Mouse (Mus musculus): ENCODE results near the gene Cd59a.

The Cd59a gene

GRCm38 (mm10) chr2:104142140-104142539 lies 46.5 kb downstream of the Cd59a start:
- no peak for DNase-seq (ENCODE audit: low spot score)

GRCm38 (mm10) chr2:104144004-104144403 lies 48.4 kb downstream of the Cd59a start:
- DNase-seq (ENCODE audit: low spot score): no peak

GRCm38 (mm10) chr2:104145983-104146382 lies 50.4 kb downstream of the Cd59a start:
- no peak for DNase-seq (ENCODE audit: low spot score)

- DNase-seq (ENCODE audit: low spot score): no peak
Observed at GRCm38 (mm10) chr2:104147910-104148561, 52.4 kb downstream of the Cd59a start.

- no peak for DNase-seq (ENCODE audit: low spot score)
Observed at GRCm38 (mm10) chr2:104150608-104151397, 55.2 kb downstream of the Cd59a start.

GRCm38 (mm10) chr2:104153345-104153744 lies 57.7 kb downstream of the Cd59a start:
- no peak for DNase-seq (ENCODE audit: low spot score)

- DNase-seq (ENCODE audit: low spot score): no peak
Observed at GRCm38 (mm10) chr2:104153876-104154275, 58.3 kb downstream of the Cd59a start.

- DNase-seq (ENCODE audit: low spot score): no peak
Observed at GRCm38 (mm10) chr2:104157831-104158230, 62.2 kb downstream of the Cd59a start.

- no peak for DNase-seq (ENCODE audit: low spot score)
Observed at GRCm38 (mm10) chr2:104163418-104163817, 67.8 kb downstream of the Cd59a start.

GRCm38 (mm10) chr2:104163978-104164487 lies 68.4 kb downstream of the Cd59a start:
- no peak for DNase-seq (ENCODE audit: low spot score)
